Mouse (Mus musculus) MEL (cell line): Measurements from ENCODE around the gene Fbxl19. TPM values are rescaled to one million over a fixed set of nuclear protein-coding genes. Genes with fewer than 3 reads are reported as not detected.

Source experiments
- DNase-seq: peaks from one replicate; pipeline ENCODE4 v3.0.0; 2011; ENCODE audit warnings: low read depth, low spot score
- H3K27ac ChIP-seq: 2 replicates; pipeline ENCODE4 v1.5.1; 2012; ENCODE audit warnings: low read depth, mild to moderate bottlenecking, control low read depth, low read length, moderate library complexity; ENCODE audit not compliant: control insufficient read depth
- H3K27me3 ChIP-seq, 2 experiments: fragments of 150-350 bp in 1 of 2; sonication (generic) in 1 of 2; 2 replicates each; pipeline ENCODE4 v1.6.1; 2012; ENCODE audit warnings: low read length in 2 of 2, mild to moderate bottlenecking in 2 of 2, improper control_type of control experiment in 1 of 2, moderate library complexity in 1 of 2; ENCODE audit not compliant: insufficient read depth in 2 of 2, control insufficient read depth in 1 of 2
- H3K36me3 ChIP-seq, 2 experiments: 2 replicates each; pipeline ENCODE4 v1.6.1; 2012 to 2014; ENCODE audit warnings: low read length in 2 of 2, improper control_type of control experiment in 1 of 2, inconsistent platforms in 1 of 2, mild to moderate bottlenecking in 1 of 2; ENCODE audit not compliant: insufficient read depth in 2 of 2, control insufficient read depth in 1 of 2
- H3K4me1 ChIP-seq, 2 experiments: fragments of 150-350 bp in 1 of 2; sonication (generic) in 1 of 2; 2 replicates each; pipeline ENCODE4 v1.6.1; 2012; ENCODE audit warnings: low read length in 2 of 2, improper control_type of control experiment in 1 of 2, mild to moderate bottlenecking in 1 of 2; ENCODE audit not compliant: insufficient read depth in 2 of 2, control insufficient read depth in 1 of 2
- H3K4me3 ChIP-seq, 2 experiments: fragments of 150-350 bp in 1 of 2; sonication (generic) in 1 of 2; 2 replicates each; pipeline ENCODE4 v1.5.1; 2012; ENCODE audit warnings: low read depth in 2 of 2, low read length in 2 of 2, mild to moderate bottlenecking in 2 of 2, moderate library complexity in 2 of 2, control low read depth in 1 of 2, improper control_type of control experiment in 1 of 2; ENCODE audit not compliant: control insufficient read depth in 1 of 2, insufficient read depth in 1 of 2
- H3K79me2 ChIP-seq: 2 replicates; pipeline ENCODE4 v1.6.1; 2012; ENCODE audit warnings: mild to moderate bottlenecking, low read length, moderate library complexity; ENCODE audit not compliant: control insufficient read depth, poor library complexity, insufficient read depth
- H3K9ac ChIP-seq: 2 replicates; pipeline ENCODE4 v1.6.1; 2012; ENCODE audit warnings: low read depth, mild to moderate bottlenecking, control low read depth, low read length, moderate library complexity; ENCODE audit not compliant: control insufficient read depth, poor library complexity, severe bottlenecking
- H3K9me3 ChIP-seq: fragments of 150-350 bp; sonication (generic); replicated peaks from 2 replicates; pipeline ENCODE4 v1.6.1; 2012; ENCODE audit warnings: mild to moderate bottlenecking, low read length, improper control_type of control experiment, moderate library complexity; ENCODE audit not compliant: insufficient read depth
- CHD2 ChIP-seq: IDR thresholded peaks from 2 replicates; pipeline ENCODE4 v1.6.1; 2011; ENCODE audit warnings: low read length, improper control_type of control experiment
- CTCF ChIP-seq, 3 experiments: IDR thresholded peaks in 2 of 3; conservative IDR thresholded peaks in 1 of 3; 2 replicates each; pipeline ENCODE4 v1.5.1; 2011 to 2012; ENCODE audit warnings: low read length in 3 of 3, low read depth in 2 of 3, mild to moderate bottlenecking in 2 of 3, improper control_type of control experiment in 1 of 3, inconsistent platforms in 1 of 3, mixed read lengths in 1 of 3, moderate library complexity in 1 of 3; ENCODE audit not compliant: control insufficient read depth in 1 of 3, insufficient read depth in 1 of 3, poor library complexity in 1 of 3, severe bottlenecking in 1 of 3
- E2F4 ChIP-seq: IDR thresholded peaks from 2 replicates; pipeline ENCODE4 v1.6.1; 2011; ENCODE audit warnings: low read depth, low read length, improper control_type of control experiment, borderline replicate concordance
- ELF1 ChIP-seq: IDR thresholded peaks from 2 replicates; pipeline ENCODE4 v1.6.1; 2014; ENCODE audit warnings: low read depth, mild to moderate bottlenecking, inconsistent platforms, low read length, improper control_type of control experiment, moderate library complexity
- ETS1 ChIP-seq: IDR thresholded peaks from 2 replicates; pipeline ENCODE4 v1.6.1; 2012; ENCODE audit warnings: low read depth, mild to moderate bottlenecking, inconsistent platforms, low read length, improper control_type of control experiment, moderate library complexity
- GABPA ChIP-seq: IDR thresholded peaks from 2 replicates; pipeline ENCODE4 v1.6.1; 2012; ENCODE audit warnings: low read depth, mild to moderate bottlenecking, inconsistent platforms, low read length, improper control_type of control experiment, moderate library complexity
- GATA1 ChIP-seq: IDR thresholded peaks from 2 replicates; pipeline ENCODE4 v1.6.1; 2011; ENCODE audit warnings: low read depth, low read length, improper control_type of control experiment
- HCFC1 ChIP-seq: IDR thresholded peaks from 2 replicates; pipeline ENCODE4 v1.6.1; 2012; ENCODE audit warnings: low read depth, mild to moderate bottlenecking, inconsistent platforms, low read length, improper control_type of control experiment, moderate library complexity
- JUND ChIP-seq: IDR thresholded peaks from 2 replicates; pipeline ENCODE4 v1.6.1; 2011; ENCODE audit warnings: low read depth, mild to moderate bottlenecking, improper control_type of control experiment, low read length
- KAT2A ChIP-seq: conservative IDR thresholded peaks from 2 replicates; pipeline ENCODE4 v1.6.1; 2012; ENCODE audit warnings: low read depth, low read length, improper control_type of control experiment, inconsistent platforms
- MAZ ChIP-seq: IDR thresholded peaks from 2 replicates; pipeline ENCODE4 v1.6.1; 2012; ENCODE audit warnings: low read depth, mild to moderate bottlenecking, inconsistent platforms, low read length, improper control_type of control experiment
- MEF2A ChIP-seq: IDR thresholded peaks from 2 replicates; pipeline ENCODE4 v1.6.1; 2014; ENCODE audit warnings: low read depth, mild to moderate bottlenecking, inconsistent platforms, low read length, improper control_type of control experiment; ENCODE audit not compliant: poor library complexity, insufficient replicate concordance, severe bottlenecking; ENCODE audit errors: extremely low read depth
- MXI1 ChIP-seq: IDR thresholded peaks from 2 replicates; pipeline ENCODE4 v1.6.1; 2011; ENCODE audit warnings: mild to moderate bottlenecking, low read depth, low read length, improper control_type of control experiment
- MYB ChIP-seq: IDR thresholded peaks from 2 replicates; pipeline ENCODE4 v1.6.1; 2011; ENCODE audit warnings: mild to moderate bottlenecking, low read depth, low read length, improper control_type of control experiment
- MYC ChIP-seq: IDR thresholded peaks from 2 replicates; pipeline ENCODE4 v1.6.1; 2011; ENCODE audit warnings: low read depth, mild to moderate bottlenecking, low read length, improper control_type of control experiment, moderate library complexity
- NRF1 ChIP-seq: IDR thresholded peaks from 2 replicates; pipeline ENCODE4 v1.6.1; 2014; ENCODE audit warnings: low read depth, mild to moderate bottlenecking, inconsistent platforms, low read length, improper control_type of control experiment, moderate library complexity; ENCODE audit not compliant: poor library complexity, insufficient read depth, severe bottlenecking
- POLR2A ChIP-seq, 2 experiments: IDR thresholded peaks; 2 replicates each; pipeline ENCODE4 v1.6.1; 2011 to 2012; ENCODE audit warnings: low read length in 2 of 2, mild to moderate bottlenecking in 2 of 2, control low read depth in 1 of 2, improper control_type of control experiment in 1 of 2, low read depth in 1 of 2, moderate library complexity in 1 of 2; ENCODE audit not compliant: control insufficient read depth in 1 of 2, insufficient read depth in 1 of 2, poor library complexity in 1 of 2
- POLR2AphosphoS2 ChIP-seq: IDR thresholded peaks from 2 replicates; pipeline ENCODE4 v1.6.1; 2011; ENCODE audit warnings: low read length, improper control_type of control experiment
- RAD21 ChIP-seq: IDR thresholded peaks from 2 replicates; pipeline ENCODE4 v1.6.1; 2011; ENCODE audit warnings: mild to moderate bottlenecking, low read depth, low read length, improper control_type of control experiment
- RCOR1 ChIP-seq: IDR thresholded peaks from 2 replicates; pipeline ENCODE4 v1.6.1; 2012; ENCODE audit warnings: low read depth, mild to moderate bottlenecking, inconsistent platforms, low read length, improper control_type of control experiment
- SIN3A ChIP-seq: IDR thresholded peaks from 2 replicates; pipeline ENCODE4 v1.6.1; 2012; ENCODE audit warnings: low read length, improper control_type of control experiment, inconsistent platforms
- TAL1 ChIP-seq: IDR thresholded peaks from 2 replicates; pipeline ENCODE4 v1.6.1; 2012; ENCODE audit warnings: mild to moderate bottlenecking, inconsistent platforms, low read length, moderate library complexity, mixed read lengths
- TBP ChIP-seq: IDR thresholded peaks from 2 replicates; pipeline ENCODE4 v1.8.0; 2011; ENCODE audit warnings: low read depth, low read length, improper control_type of control experiment
- TCF12 ChIP-seq: IDR thresholded peaks from 2 replicates; pipeline ENCODE4 v1.6.1; 2014; ENCODE audit warnings: low read depth, mild to moderate bottlenecking, inconsistent platforms, low read length, improper control_type of control experiment, moderate library complexity
- UBTF ChIP-seq: IDR thresholded peaks from 2 replicates; pipeline ENCODE4 v1.6.1; 2012; ENCODE audit warnings: low read depth, mild to moderate bottlenecking, inconsistent platforms, low read length, improper control_type of control experiment, moderate library complexity, borderline replicate concordance; ENCODE audit not compliant: insufficient read depth
- USF1 ChIP-seq: IDR thresholded peaks from 2 replicates; pipeline ENCODE4 v1.6.1; 2014; ENCODE audit warnings: low read depth, mild to moderate bottlenecking, inconsistent platforms, low read length, improper control_type of control experiment, moderate library complexity
- USF2 ChIP-seq, 2 experiments: IDR thresholded peaks; 2 replicates each; pipeline ENCODE4 v1.6.1; 2011 to 2012; ENCODE audit warnings: improper control_type of control experiment in 2 of 2, low read length in 2 of 2, borderline replicate concordance in 1 of 2, inconsistent platforms in 1 of 2, low read depth in 1 of 2, mild to moderate bottlenecking in 1 of 2; ENCODE audit not compliant: insufficient read depth in 1 of 2
- ZC3H11A ChIP-seq: IDR thresholded peaks from 2 replicates; pipeline ENCODE4 v1.6.1; 2012; ENCODE audit warnings: low read depth, mild to moderate bottlenecking, inconsistent platforms, low read length, improper control_type of control experiment
- ZKSCAN1 ChIP-seq: IDR thresholded peaks from 2 replicates; pipeline ENCODE4 v1.6.1; 2012; ENCODE audit warnings: low read depth, mild to moderate bottlenecking, inconsistent platforms, low read length, improper control_type of control experiment, moderate library complexity
- ZMIZ1 ChIP-seq: IDR thresholded peaks from 2 replicates; pipeline ENCODE4 v1.6.1; 2012; ENCODE audit warnings: low read depth, mild to moderate bottlenecking, inconsistent platforms, low read length, improper control_type of control experiment, moderate library complexity
- ZNF384 ChIP-seq: IDR thresholded peaks from 2 replicates; pipeline ENCODE4 v1.6.1; 2012; ENCODE audit warnings: low read depth, mild to moderate bottlenecking, inconsistent platforms, low read length, improper control_type of control experiment
- polyA plus RNA-seq, 2 experiments: library from polyadenylated mRNA; stranded (reverse) in 1 of 2; unstranded in 1 of 2; fragments of >175 nt in 1 of 2; fragments of >200 nt in 1 of 2; gene quantifications; 2 replicates each; pipeline versions ENCODE4 v1.2.1 to v1.2.4; 2012; ENCODE audit warnings: low replicate concordance in 2 of 2, low read depth in 1 of 2; ENCODE audit not compliant: insufficient read length in 2 of 2, insufficient read depth in 1 of 2, missing spikeins in 1 of 2
- total RNA-seq: library from RNA; depleted of rRNA; stranded (reverse); fragments of 300-350 nt; gene quantifications from 2 replicates; pipeline ENCODE4 v1.2.3, GENCODE M21; 2012

Fbxl19 gene
- total and polyA plus RNA-seq, 3 experiments, result 46.7 to 58.3 TPM; not detected in 1

DNA sequence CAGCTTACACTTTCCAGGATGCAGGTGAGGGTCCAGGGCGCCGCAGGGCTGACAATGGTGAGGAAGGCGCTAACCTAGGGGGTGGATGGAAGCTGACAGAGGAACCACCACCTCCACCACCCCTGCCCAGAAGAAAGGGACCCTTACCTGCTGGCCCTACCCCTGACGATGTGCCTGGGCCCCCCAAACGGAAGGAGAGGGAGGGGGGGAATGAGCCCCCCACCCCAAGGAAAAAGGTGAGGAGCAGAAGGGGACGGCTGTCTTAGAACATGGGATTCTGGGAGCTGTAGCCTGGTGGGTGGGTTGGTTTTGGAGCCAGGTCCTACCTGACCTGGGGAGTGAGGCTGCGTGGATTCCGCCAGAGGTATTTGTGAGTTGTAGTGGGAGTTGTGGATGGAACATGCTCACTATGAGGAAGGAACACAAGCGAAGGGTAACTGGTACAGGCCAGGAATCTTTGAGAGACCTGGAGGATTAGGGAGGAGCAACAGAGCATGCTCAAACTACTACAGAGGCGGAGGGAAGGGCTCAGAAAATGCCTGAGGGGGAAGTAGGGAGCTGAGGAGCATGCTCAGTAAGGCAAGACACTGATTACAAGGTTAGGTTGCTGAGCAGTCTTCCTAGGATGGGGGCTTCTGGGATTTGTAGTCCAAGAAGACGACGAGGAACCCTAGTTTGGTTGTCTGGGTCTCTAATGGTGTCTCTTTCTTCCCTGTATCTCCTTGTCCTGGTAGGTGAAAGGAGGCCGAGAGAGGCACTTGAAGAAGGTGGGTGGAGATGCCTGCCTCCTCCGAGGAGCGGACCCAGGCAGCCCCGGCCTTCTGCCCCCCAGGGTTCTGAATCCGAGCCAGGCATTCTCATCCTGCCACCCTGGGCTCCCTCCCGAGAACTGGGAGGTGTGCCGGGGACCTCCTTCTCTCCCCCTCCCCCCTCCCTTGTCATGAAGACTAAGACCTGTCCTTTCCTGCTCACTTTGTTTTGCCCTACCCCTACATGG, 6.1 kb downstream of the Fbxl19 start:
- TF ChIP-seq MYB, result no peak
- no peak for TF ChIP-seq MAZ
- TF ChIP-seq USF1, result no peak
- no peak for TF ChIP-seq GATA1
- TF ChIP-seq USF2 (IDR thresholded peaks at IDR 0.05; ENCODE audit: borderline replicate concordance in 1 of 2, insufficient read depth in 1 of 2, low read depth in 1 of 2, low read length in 2 of 2), result no peak
- no peak for TF ChIP-seq MYC
- TF ChIP-seq CHD2, result no peak
- TF ChIP-seq MEF2A, result no peak
- no peak for TF ChIP-seq ZC3H11A
- no peak for TF ChIP-seq E2F4
- TF ChIP-seq ELF1, result peak; percentile 72
- no peak for TF ChIP-seq POLR2A (IDR thresholded peaks at IDR 0.05; ENCODE audit: control insufficient read depth in 1 of 2, insufficient read depth in 1 of 2, low read depth in 1 of 2, low read length in 2 of 2, poor library complexity in 1 of 2)
- no peak for TF ChIP-seq ZMIZ1
- TF ChIP-seq UBTF, result no peak
- TF ChIP-seq TCF12, result no peak
- TF ChIP-seq ZKSCAN1, result no peak
- TF ChIP-seq TBP, result no peak
- TF ChIP-seq RCOR1, result no peak
- peak; percentile 56 for TF ChIP-seq KAT2A
- no peak for TF ChIP-seq ZNF384
- no peak for TF ChIP-seq RAD21
- TF ChIP-seq HCFC1, result peak; percentile 88
- no peak for TF ChIP-seq POLR2AphosphoS2
- no peak for TF ChIP-seq TAL1
- TF ChIP-seq JUND, result no peak
- TF ChIP-seq ETS1, result no peak
- TF ChIP-seq CTCF (IDR thresholded peaks at IDR 0.05 in 2 of 3, conservative IDR thresholded peaks at IDR 0.05 in 1 of 3; ENCODE audit: control insufficient read depth in 1 of 3, insufficient read depth in 1 of 3, low read depth in 2 of 3, low read length in 3 of 3, poor library complexity in 1 of 3, severe bottlenecking in 1 of 3), result no peak
- no peak for TF ChIP-seq MXI1
- no peak for TF ChIP-seq SIN3A
- no peak for TF ChIP-seq GABPA
- peak; percentile 68 for TF ChIP-seq NRF1
- Histone ChIP-seq H3K27me3 (no peaks in the 10 kb centered on the region), H3K4me3 (no peak overlapping the region), H3K79me2 (peaks cover 2% of the 10 kb centered on the region; the same call in 1 of the 2 replicates), H3K4me1 (no peaks in the 10 kb centered on the region), H3K9ac (no peak overlapping the region), H3K9me3 (no peaks in the 10 kb centered on the region), H3K36me3 (peaks cover 0 to 2% of the 10 kb centered on the region in 2 experiments; a peak in 1 of 4 replicates), H3K27ac (no peak overlapping the region)
- peak; percentile 70 for DNase-seq
